Mouse (Mus musculus): ENCODE data around the gene Inpp5d. TPM values are rescaled to one million over a fixed set of nuclear protein-coding genes. Genes with fewer than 3 reads are reported as not detected.

Inpp5d gene
- 0.30 TPM for polyA plus RNA-seq (2021)

- no peaks in the 10 kb centered on the region for H3K27me3 ChIP-seq
- no peak for TF ChIP-seq CTCF (IDR thresholded peaks at IDR 0.05)
- in situ Hi-C loops (cut with MboI; ENCODE audit: low pct_unique_long_range_greater_than_20kb) = no loop called here
- DNase-seq (ENCODE audit: low read depth, low spot score) (no peak), ATAC-seq (no peak)
- POLR2A ChIA-PET = interaction anchor here (0.7 kb wide), 1 partner anchor 103 kb away, joined by 3 read pairs; no protein-coding TSS in a partner anchor
- CTCF ChIA-PET = interaction anchor here (1.2 to 1.8 kb wide), 3 partner anchors 9 to 78 kb away, joined by 3 to 6 read pairs (median 4); no protein-coding TSS in a partner anchor
Measured at GRCm38 (mm10) chr1:87620211-87620668, at the start of gene Inpp5d. Inpp5d (plus strand) TSS chr1:87620312.

- DNase-seq (ENCODE audit: low read depth, low spot score) (no peak), ATAC-seq (no peak)
- in situ Hi-C loops (cut with MboI; ENCODE audit: low pct_unique_long_range_greater_than_20kb) = no loop called here
- ChIA-PET POLR2A (interaction anchor here (0.8 kb wide), 1 partner anchor 13 kb away, joined by 4 read pairs; no protein-coding TSS in a partner anchor), CTCF (interaction anchor here (1.4 kb wide), 1 partner anchor 31 kb away, joined by 3 read pairs; no protein-coding TSS in a partner anchor)
- H3K27me3 ChIP-seq = no peaks in the 10 kb centered on the region
- no peak for TF ChIP-seq CTCF (IDR thresholded peaks at IDR 0.05)
Measured at GRCm38 (mm10) chr1:87573261-87573660, 46.9 kb upstream of the Inpp5d start.

GRCm38 (mm10) chr1:87573800-87574215 lies 46.3 kb upstream of the Inpp5d start, which contains the start of gene Ngef:
Ngef (minus strand) TSS chr1:87573870.
- TF ChIP-seq CTCF (IDR thresholded peaks at IDR 0.05) = no peak
- in situ Hi-C loops (cut with MboI; ENCODE audit: low pct_unique_long_range_greater_than_20kb) = no loop called here
- POLR2A ChIA-PET = interaction anchor here (0.5 to 0.7 kb wide), 2 partner anchors 20 to 1105 kb away, joined by 3 to 7 read pairs; no protein-coding TSS in a partner anchor
- CTCF ChIA-PET = interaction anchor here (1.4 kb wide), 1 partner anchor 32 kb away, joined by 3 read pairs; no protein-coding TSS in a partner anchor
- no peaks in the 10 kb centered on the region for H3K27me3 ChIP-seq
- DNase-seq (ENCODE audit: low read depth, low spot score) = no peak
- ATAC-seq = no peak

- DNase-seq (ENCODE audit: low read depth, low spot score) = no peak
- POLR2A ChIA-PET = interaction anchor here (0.5 to 0.7 kb wide), 3 partner anchors 19 to 1104 kb away, joined by 3 to 7 read pairs (median 3); no protein-coding TSS in a partner anchor
- no peak for TF ChIP-seq CTCF (IDR thresholded peaks at IDR 0.05)
- peak; percentile 25 for ATAC-seq
- no peaks in the 10 kb centered on the region for H3K27me3 ChIP-seq
- CTCF ChIA-PET = interaction anchor here (1.1 kb wide), 2 partner anchors 48 kb away, joined by 3 read pairs; no protein-coding TSS in a partner anchor
- in situ Hi-C loops (cut with MboI; ENCODE audit: low pct_unique_long_range_greater_than_20kb) = no loop called here
Measured at GRCm38 (mm10) chr1:87574353-87574752, 45.8 kb upstream of the Inpp5d start.

- DNase-seq (ENCODE audit: low read depth, low spot score) (peak; percentile 90), ATAC-seq (peak; percentile 90)
- no peaks in the 10 kb centered on the region for H3K27me3 ChIP-seq
- in situ Hi-C loops (cut with MboI; ENCODE audit: low pct_unique_long_range_greater_than_20kb) = no loop called here
- no peak for TF ChIP-seq CTCF (IDR thresholded peaks at IDR 0.05)
- CTCF ChIA-PET = interaction anchor here (1.1 to 1.5 kb wide), 3 partner anchors 34 to 49 kb away, joined by 3 read pairs; no protein-coding TSS in a partner anchor
- POLR2A ChIA-PET = interaction anchor here (0.6 kb wide), 1 partner anchor 26 kb away, joined by 3 read pairs; no protein-coding TSS in a partner anchor
Measured at GRCm38 (mm10) chr1:87574785-87575184, 45.3 kb upstream of the Inpp5d start.

- TF ChIP-seq CTCF (IDR thresholded peaks at IDR 0.05) = no peak
- POLR2A ChIA-PET = no interaction called here
- H3K27me3 ChIP-seq = no peaks in the 10 kb centered on the region
- in situ Hi-C loops (cut with MboI; ENCODE audit: low pct_unique_long_range_greater_than_20kb) = no loop called here
- CTCF ChIA-PET = no interaction called here
- DNase-seq (ENCODE audit: low read depth, low spot score) (no peak), ATAC-seq (no peak)
Measured at GRCm38 (mm10) chr1:87578965-87579364, 41.1 kb upstream of the Inpp5d start.

- no peak for TF ChIP-seq CTCF (IDR thresholded peaks at IDR 0.05)
- in situ Hi-C loops (cut with MboI; ENCODE audit: low pct_unique_long_range_greater_than_20kb) = no loop called here
- POLR2A ChIA-PET = no interaction called here
- DNase-seq (ENCODE audit: low read depth, low spot score) = no peak
- no peaks in the 10 kb centered on the region for H3K27me3 ChIP-seq
- CTCF ChIA-PET = no interaction called here
- no peak for ATAC-seq
Measured at GRCm38 (mm10) chr1:87580824-87581223, 39.3 kb upstream of the Inpp5d start.

GRCm38 (mm10) chr1:87589162-87589561 lies 30.9 kb upstream of the Inpp5d start:
- no peaks in the 10 kb centered on the region for H3K27me3 ChIP-seq
- DNase-seq (ENCODE audit: low read depth, low spot score) (no peak), ATAC-seq (no peak)
- POLR2A ChIA-PET = no interaction called here
- TF ChIP-seq CTCF (IDR thresholded peaks at IDR 0.05) = no peak
- in situ Hi-C loops (cut with MboI; ENCODE audit: low pct_unique_long_range_greater_than_20kb) = no loop called here
- CTCF ChIA-PET = no interaction called here

- ChIA-PET CTCF (interaction anchor here (1.0 kb wide), 1 partner anchor 30 kb away, joined by 3 read pairs; no protein-coding TSS in a partner anchor), POLR2A (no interaction called here)
- in situ Hi-C loops (cut with MboI; ENCODE audit: low pct_unique_long_range_greater_than_20kb) = no loop called here
- DNase-seq (ENCODE audit: low read depth, low spot score) (no peak), ATAC-seq (no peak)
- TF ChIP-seq CTCF (IDR thresholded peaks at IDR 0.05) = no peak
- H3K27me3 ChIP-seq = no peaks in the 10 kb centered on the region
Measured at GRCm38 (mm10) chr1:87589980-87590379, 30.1 kb upstream of the Inpp5d start.

- in situ Hi-C loops (cut with MboI; ENCODE audit: low pct_unique_long_range_greater_than_20kb) = no loop called here
- POLR2A ChIA-PET = interaction anchor here (1.0 kb wide), 1 partner anchor 29 kb away, joined by 3 read pairs; no protein-coding TSS in a partner anchor
- H3K27me3 ChIP-seq = no peaks in the 10 kb centered on the region
- CTCF ChIA-PET = no interaction called here
- ATAC-seq = no peak
- DNase-seq (ENCODE audit: low read depth, low spot score) = no peak
- no peak for TF ChIP-seq CTCF (IDR thresholded peaks at IDR 0.05)
Measured at GRCm38 (mm10) chr1:87594261-87594660, 25.9 kb upstream of the Inpp5d start.

- in situ Hi-C loops (cut with MboI; ENCODE audit: low pct_unique_long_range_greater_than_20kb) = no loop called here
- TF ChIP-seq CTCF (IDR thresholded peaks at IDR 0.05) = no peak
- H3K27me3 ChIP-seq = no peaks in the 10 kb centered on the region
- no peak for ATAC-seq
- no peak for DNase-seq (ENCODE audit: low read depth, low spot score)
- CTCF ChIA-PET = no interaction called here
- POLR2A ChIA-PET = interaction anchor here (1.0 kb wide), 1 partner anchor 28 kb away, joined by 3 read pairs; no protein-coding TSS in a partner anchor
Measured at GRCm38 (mm10) chr1:87594671-87595070, 25.4 kb upstream of the Inpp5d start.
